Mouse (Mus musculus): ENCODE results near the gene Rnasel. TPM values are rescaled to one million over a fixed set of nuclear protein-coding genes. Genes with fewer than 3 reads are reported as not detected.

Rnasel gene
- polyA plus RNA-seq, 2 experiments, result 15.6 to 17.8 TPM

- no peak overlapping the region for H3K4me2 ChIP-seq (ENCODE audit: low read depth)
- no peak overlapping the region for H3K27ac ChIP-seq
- ATAC-seq (ENCODE audit: insufficient read depth) (no peak), DNase-seq (ENCODE audit: low read depth in 3 of 3, low spot score in 3 of 3) (peak in 2 of 3 experiments; percentile 47 to 58)
- WGBS (ENCODE audit: insufficient replicate concordance), result 2% methylated on average over 12 of the region's 12 CpGs
- peaks cover 2% of the 10 kb centered on the region; the same call in 1 of the 2 replicates for H3K27me3 ChIP-seq (ENCODE audit: control insufficient read depth, insufficient read depth, low read length)
- TF ChIP-seq CTCF (IDR thresholded peaks at IDR 0.05; ENCODE audit: low read depth) (peak; percentile 94), EP300 (IDR thresholded peaks at IDR 0.05; ENCODE audit: low read depth) (no peak)
- H3K9ac ChIP-seq (replicated peaks), result no peak overlapping the region
- H3K4me3 ChIP-seq (ENCODE audit: insufficient read depth in 1 of 2, low read depth in 2 of 2, low read length in 2 of 2), result no peak overlapping the region
- H3K4me1 ChIP-seq (replicated peaks; ENCODE audit: control insufficient read depth in 2 of 2, insufficient read depth in 2 of 2, low read length in 1 of 2), result peaks cover 22 to 25% of the 10 kb centered on the region in 2 experiments
- H3K9me3 ChIP-seq (ENCODE audit: control insufficient read depth, low read length), result no peaks in the 10 kb centered on the region
- no peaks in the 10 kb centered on the region for H3K36me3 ChIP-seq (replicated peaks; ENCODE audit: control insufficient read depth, insufficient read depth, low read depth)
Observed at GRCm38 (mm10) chr1:153746728-153747127, 2.5 kb upstream of the Rnasel start.

DNA sequence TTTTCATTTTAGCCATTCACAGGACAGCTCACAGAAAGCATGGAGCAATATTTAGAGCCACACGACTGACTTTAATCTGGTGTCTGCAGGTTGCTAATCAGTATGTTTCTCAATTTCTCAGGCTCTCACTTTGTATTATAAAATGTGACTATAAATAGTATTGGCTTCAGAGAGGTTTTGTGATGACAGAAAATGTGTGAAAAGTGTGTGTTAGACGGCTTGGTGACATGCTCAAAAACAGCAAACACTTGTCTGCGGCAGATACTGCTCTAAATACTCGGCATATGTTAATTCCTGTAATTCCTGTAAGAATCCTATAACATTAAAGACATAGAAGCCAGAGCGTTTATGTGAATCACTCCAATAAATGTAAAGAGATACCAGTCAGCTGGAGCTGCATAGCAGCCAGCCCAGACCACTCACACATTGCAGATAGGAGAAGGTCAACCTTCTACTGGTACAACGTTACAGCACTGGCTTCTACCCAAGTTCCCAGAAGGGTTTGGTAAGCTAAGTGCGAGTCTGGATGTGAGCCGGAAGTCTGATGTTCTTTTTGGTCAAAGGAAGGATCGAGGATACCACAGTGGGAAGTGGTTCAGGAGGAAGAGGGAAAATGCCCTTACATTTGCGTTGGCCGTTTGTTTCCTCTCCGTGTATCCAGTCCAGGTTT, 1.2 kb upstream of the Rnasel start:
- ATAC-seq (ENCODE audit: insufficient read depth) (no peak), DNase-seq (ENCODE audit: low read depth in 3 of 3, low spot score in 3 of 3) (no peak)
- Histone ChIP-seq H3K4me2 (ENCODE audit: low read depth) (peak overlapping the region; percentile 73), H3K27me3 (ENCODE audit: control insufficient read depth, insufficient read depth, low read length) (no peaks in the 10 kb centered on the region), H3K27ac (no peak overlapping the region), H3K4me3 (ENCODE audit: insufficient read depth in 1 of 2, low read depth in 2 of 2, low read length in 2 of 2) (peak overlapping the region in 1 of 2 experiments; percentile 60; a peak in 2 of 4 replicates), H3K9me3 (ENCODE audit: control insufficient read depth, low read length) (no peaks in the 10 kb centered on the region), H3K4me1 (replicated peaks; ENCODE audit: control insufficient read depth in 2 of 2, insufficient read depth in 2 of 2, low read length in 1 of 2) (peaks cover 22 to 34% of the 10 kb centered on the region in 2 experiments), H3K9ac (replicated peaks) (no peak overlapping the region; the same call in 1 of the 2 replicates), H3K36me3 (replicated peaks; ENCODE audit: control insufficient read depth, insufficient read depth, low read depth) (no peaks in the 10 kb centered on the region)
- no peak for TF ChIP-seq CTCF (IDR thresholded peaks at IDR 0.05; ENCODE audit: low read depth)
- TF ChIP-seq EP300 (IDR thresholded peaks at IDR 0.05; ENCODE audit: low read depth), result no peak
- 53% methylated on average over 12 of the region's 12 CpGs for WGBS (ENCODE audit: insufficient replicate concordance)

- peak overlapping the region; percentile 73 for H3K4me2 ChIP-seq (ENCODE audit: low read depth)
- no peaks in the 10 kb centered on the region for H3K36me3 ChIP-seq (replicated peaks; ENCODE audit: control insufficient read depth, insufficient read depth, low read depth)
- TF ChIP-seq EP300 (IDR thresholded peaks at IDR 0.05; ENCODE audit: low read depth) (no peak), CTCF (IDR thresholded peaks at IDR 0.05; ENCODE audit: low read depth) (peak; percentile 18; the same call in 1 of the 2 replicates)
- ATAC-seq (ENCODE audit: insufficient read depth) (peak; percentile 8; the same call in 1 of the 2 replicates), DNase-seq (ENCODE audit: low read depth in 3 of 3, low spot score in 3 of 3) (peak; percentile 62 to 71 (median 64))
- 4% methylated on average over 1 of the region's 1 CpGs for WGBS (ENCODE audit: insufficient replicate concordance)
- peak overlapping the region; percentile 92 for H3K27ac ChIP-seq
- H3K4me1 ChIP-seq (replicated peaks; ENCODE audit: control insufficient read depth in 2 of 2, insufficient read depth in 2 of 2, low read length in 1 of 2), result peaks cover 22 to 34% of the 10 kb centered on the region in 2 experiments
- H3K27me3 ChIP-seq (ENCODE audit: control insufficient read depth, insufficient read depth, low read length), result no peaks in the 10 kb centered on the region
- no peaks in the 10 kb centered on the region for H3K9me3 ChIP-seq (ENCODE audit: control insufficient read depth, low read length)
- H3K4me3 ChIP-seq (ENCODE audit: insufficient read depth in 1 of 2, low read depth in 2 of 2, low read length in 2 of 2), result peak overlapping the region in 1 of 2 experiments; percentile 60; a peak in 3 of 4 replicates
- H3K9ac ChIP-seq (replicated peaks), result peak overlapping the region; percentile 81
Observed at GRCm38 (mm10) chr1:153748549-153748948, 677 bp upstream of the Rnasel start.

DNA sequence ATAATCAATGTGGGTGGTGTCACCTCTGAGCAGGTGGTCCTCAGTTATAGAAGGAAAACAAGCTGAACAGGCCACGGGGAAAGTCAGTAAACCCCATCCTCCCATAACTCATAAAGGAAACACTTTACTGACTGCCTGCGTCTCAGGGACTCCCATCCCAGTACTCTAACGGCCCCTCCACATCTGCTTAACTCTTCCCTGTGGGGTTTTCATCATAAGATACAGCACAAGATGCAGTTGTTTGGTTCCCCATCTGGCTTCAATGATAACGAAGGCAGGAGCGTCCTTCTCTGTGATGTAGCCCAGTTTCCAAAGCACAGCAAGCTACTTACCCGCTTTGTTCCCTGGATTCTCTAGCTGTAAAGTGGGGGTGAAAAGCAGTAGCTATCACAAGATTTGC, 828 bp downstream of the Rnasel start:
- H3K4me3 ChIP-seq (ENCODE audit: insufficient read depth in 1 of 2, low read depth in 2 of 2, low read length in 2 of 2), result peak overlapping the region; percentile 60 to 83

GRCm38 (mm10) chr1:153751763-153752301, 2.6 kb downstream of the Rnasel start:
- ATAC-seq (ENCODE audit: insufficient read depth) (peak; percentile 52), DNase-seq (ENCODE audit: low read depth in 3 of 3, low spot score in 3 of 3) (peak; percentile 50 to 64 (median 52))
- Histone ChIP-seq H3K9me3 (ENCODE audit: control insufficient read depth, low read length) (no peaks in the 10 kb centered on the region), H3K27me3 (ENCODE audit: control insufficient read depth, insufficient read depth, low read length) (no peaks in the 10 kb centered on the region), H3K9ac (replicated peaks) (peak overlapping the region; percentile 61), H3K4me1 (replicated peaks; ENCODE audit: control insufficient read depth in 2 of 2, insufficient read depth in 2 of 2, low read length in 1 of 2) (peaks cover 22 to 34% of the 10 kb centered on the region in 2 experiments), H3K36me3 (replicated peaks; ENCODE audit: control insufficient read depth, insufficient read depth, low read depth) (no peaks in the 10 kb centered on the region; the same call in 1 of the 2 replicates), H3K4me2 (ENCODE audit: low read depth) (peak overlapping the region; percentile 67), H3K27ac (peak overlapping the region; percentile 71), H3K4me3 (ENCODE audit: insufficient read depth in 1 of 2, low read depth in 2 of 2, low read length in 2 of 2) (peak overlapping the region; percentile 64 to 89)
- WGBS (ENCODE audit: insufficient replicate concordance), result 4% methylated on average over 13 of the region's 13 CpGs
- TF ChIP-seq EP300 (IDR thresholded peaks at IDR 0.05; ENCODE audit: low read depth) (no peak), CTCF (IDR thresholded peaks at IDR 0.05; ENCODE audit: low read depth) (no peak; the same call in 1 of the 2 replicates)

More for the DNA sequence above, 828 bp downstream of the Rnasel start:
- Histone ChIP-seq H3K4me2 (ENCODE audit: low read depth) (peak overlapping the region; percentile 73), H3K27ac (peak overlapping the region; percentile 92), H3K4me1 (replicated peaks; ENCODE audit: control insufficient read depth in 2 of 2, insufficient read depth in 2 of 2, low read length in 1 of 2) (peaks cover 22 to 34% of the 10 kb centered on the region in 2 experiments), H3K9me3 (ENCODE audit: control insufficient read depth, low read length) (no peaks in the 10 kb centered on the region), H3K9ac (replicated peaks) (peak overlapping the region; percentile 81), H3K27me3 (ENCODE audit: control insufficient read depth, insufficient read depth, low read length) (no peaks in the 10 kb centered on the region), H3K36me3 (replicated peaks; ENCODE audit: control insufficient read depth, insufficient read depth, low read depth) (no peaks in the 10 kb centered on the region)
- 21% methylated on average over 6 of the region's 6 CpGs for WGBS (ENCODE audit: insufficient replicate concordance)
- DNase-seq (ENCODE audit: low read depth in 3 of 3, low spot score in 3 of 3) (peak; percentile 72 to 80 (median 78)), ATAC-seq (ENCODE audit: insufficient read depth) (peak; percentile 75)
- no peak for TF ChIP-seq CTCF (IDR thresholded peaks at IDR 0.05; ENCODE audit: low read depth)
- peak; percentile 89 for TF ChIP-seq EP300 (IDR thresholded peaks at IDR 0.05; ENCODE audit: low read depth)
